Mouse (Mus musculus) erythroblast, embryonic 14.5 days (primary cell): Measurements from ENCODE around the gene Apbb2.

Experiments used
- GATA1 ChIP-seq: IDR thresholded peaks from 2 replicates; pipeline ENCODE4 v1.6.1; 2012; ENCODE audit warnings: low read length, inconsistent platforms, mixed read lengths
- TAL1 ChIP-seq: IDR thresholded peaks from 3 replicates; pipeline ENCODE4 v1.6.1; 2012; ENCODE audit warnings: low read length, inconsistent platforms, mixed read lengths

GRCm38 (mm10) chr5:66513412-66513811, 105.2 kb downstream of the Apbb2 start:
- no peak for TF ChIP-seq TAL1
- TF ChIP-seq GATA1, result no peak
